Mouse (Mus musculus) heart, postnatal 0 days (tissue): Measurements from ENCODE around the gene Taf1c.

Experiments used
- CTCF ChIP-seq: IDR thresholded peaks from 2 replicates; pipeline ENCODE4 v1.5.1; 2016; ENCODE audit warnings: antibody characterized with exemption, control low read depth, low read depth
- EP300 ChIP-seq: IDR thresholded peaks from 2 replicates; pipeline ENCODE4 v1.6.1; 2016; ENCODE audit warnings: antibody characterized with exemption, low read depth

- TF ChIP-seq CTCF (no peak), EP300 (no peak)
Observed at GRCm38 (mm10) chr8:119638261-119638660, 33.2 kb upstream of the Taf1c start.
